In the genomic region with DNA sequence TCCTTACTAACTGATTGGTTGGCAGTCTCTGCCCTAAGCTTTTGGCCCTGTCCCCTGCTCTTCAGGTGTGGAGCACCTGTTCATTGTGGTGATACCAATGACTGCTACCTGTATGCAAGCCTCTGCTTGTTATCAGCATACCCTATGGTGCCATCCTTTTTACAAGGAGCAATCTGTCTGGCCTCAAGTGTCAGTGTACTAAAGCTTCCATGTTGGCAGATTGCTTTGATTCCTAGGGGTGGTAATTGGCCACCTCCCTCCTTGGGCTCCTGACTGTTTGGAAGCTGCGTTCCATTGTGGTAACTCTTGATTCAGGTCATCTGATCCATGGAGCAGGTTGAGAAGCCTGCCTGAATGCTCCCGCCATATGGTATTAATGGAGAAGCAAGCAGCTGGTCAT, we compare ENCODE assay signal across 12 mouse cellular contexts.
"Had no signal": no experiment of that assay in that cellular context is flagged by ENCODE, and none has a peak within 500 bp of the region (broad histone marks: within the 10 kb centered on the region; RNA-seq: fewer than 3 reads in every experiment).

No protein-coding gene starts in this region.

- H3K4me1 ChIP-seq: limb, embryonic 15.5 days; liver, embryonic 12.5 days; midbrain, embryonic 10.5 days; neural tube, embryonic 15.5 days had no signal

- H3K9ac ChIP-seq: limb, embryonic 15.5 days; liver, embryonic 12.5 days; lung, embryonic 14.5 days; neural tube, embryonic 15.5 days had no signal

- H3K4me2 ChIP-seq: limb, embryonic 15.5 days; liver, embryonic 12.5 days; lung, embryonic 14.5 days; neural tube, embryonic 15.5 days had no signal

- H3K4me3 ChIP-seq: limb, embryonic 15.5 days; liver, embryonic 12.5 days; midbrain, embryonic 10.5 days; myocyte; neural tube, embryonic 15.5 days had no signal

- H3K27me3 ChIP-seq: limb, embryonic 15.5 days; liver, embryonic 12.5 days; neural tube, embryonic 15.5 days had no signal

- H3K9me3 ChIP-seq: limb, embryonic 15.5 days; liver, embryonic 12.5 days; midbrain, embryonic 10.5 days; neural tube, embryonic 15.5 days had no signal

- H3K36me3 ChIP-seq: limb, embryonic 15.5 days; liver, embryonic 12.5 days; midbrain, embryonic 10.5 days; neural tube, embryonic 15.5 days had no signal

- ATAC-seq: liver, embryonic 12.5 days had no signal

- DNase-seq: kidney, postnatal 36 days; layer of hippocampus, adult 9-11 months; layer of hippocampus, postnatal 36 days; lung, embryonic 14.5 days; lung, postnatal 10 days; lung, postnatal 4 days had no signal

- H3K27ac ChIP-seq: limb, embryonic 15.5 days; liver, embryonic 12.5 days; midbrain, embryonic 10.5 days; neural tube, embryonic 15.5 days; stomach, postnatal 0 days had no signal
